Mouse (Mus musculus) ES-E14 (cell line): ENCODE results near the gene Tsen2.

Experiments used
- CHD2 ChIP-seq: IDR thresholded peaks from 2 replicates; pipeline ENCODE4 v1.6.1; 2014; ENCODE audit warnings: mild to moderate bottlenecking, low read depth, low read length, inconsistent platforms
- HCFC1 ChIP-seq: IDR thresholded peaks from 2 replicates; pipeline ENCODE4 v1.6.1; 2012; ENCODE audit warnings: low read length, inconsistent platforms, borderline replicate concordance; ENCODE audit not compliant: insufficient read depth
- ZC3H11A ChIP-seq: IDR thresholded peaks from 2 replicates; pipeline ENCODE4 v1.6.1; 2012; ENCODE audit warnings: low read depth, mild to moderate bottlenecking, inconsistent platforms, low read length, borderline replicate concordance

DNA sequence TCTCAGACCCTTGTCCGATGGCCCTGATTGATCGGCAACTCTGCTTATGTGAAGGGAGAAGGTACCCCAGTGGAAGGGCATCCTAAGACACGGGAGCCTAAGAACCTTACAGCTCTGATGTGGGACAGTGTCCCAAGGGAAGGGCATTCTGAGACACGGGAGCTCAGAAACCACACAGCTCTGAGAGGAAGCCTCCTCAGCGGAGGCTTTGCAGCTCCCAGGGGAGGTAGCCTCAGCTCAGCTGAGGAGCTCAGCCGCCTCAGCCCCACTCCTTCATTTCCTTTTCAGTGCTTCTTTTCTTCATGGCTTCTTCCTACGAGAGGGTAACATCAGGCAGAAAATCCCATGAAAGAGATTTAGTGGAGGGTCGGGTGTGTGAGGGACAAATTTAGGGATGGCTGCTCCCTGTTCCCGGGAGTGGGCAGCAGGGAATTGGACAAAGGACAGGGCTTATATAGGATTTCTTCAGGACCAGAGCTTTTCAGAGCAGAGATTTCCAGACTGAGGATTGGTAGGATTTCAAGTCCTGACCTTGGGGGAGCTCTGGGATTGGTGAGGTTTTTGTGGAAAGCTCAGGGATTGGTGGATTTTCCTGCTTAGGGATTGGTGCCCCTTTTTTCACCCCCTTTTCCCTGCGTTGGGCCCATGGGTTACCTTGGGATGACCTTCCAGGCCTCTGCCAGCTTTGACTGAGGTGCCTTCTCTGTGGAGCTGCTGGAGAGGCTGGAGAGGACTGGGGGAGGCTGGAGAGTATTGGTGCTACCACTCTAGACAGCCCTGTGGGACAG, 38.1 kb downstream of the Tsen2 start:
- no peak for TF ChIP-seq ZC3H11A
- TF ChIP-seq CHD2 = no peak
- no peak for TF ChIP-seq HCFC1
